Mouse (Mus musculus) hindbrain, embryonic 14.5 days (tissue): ENCODE measurements around the gene Slc26a1. TPM values are rescaled to one million over a fixed set of nuclear protein-coding genes. Genes with fewer than 3 reads are reported as not detected.

Experiments
- ATAC-seq: fragments of 200-750 bp; cut with Nextera tagmentation; 2 replicates; pipeline ENCODE4 v1.8.0; 2017; ENCODE audit warnings: moderate number of reproducible peaks, mild to moderate bottlenecking, moderate TSS enrichment, moderate library complexity; ENCODE audit not compliant: low FRiP score
- DNase-seq: peaks from one replicate; pipeline ENCODE4 v3.0.0-alpha.2; 2015; ENCODE audit warnings: low spot score
- H3K27ac ChIP-seq: fragments of 300-500 bp; sonication (generic); 2 replicates; pipeline ENCODE4 v1.5.1; 2014; ENCODE audit warnings: mild to moderate bottlenecking, moderate library complexity
- H3K27me3 ChIP-seq: fragments of 300-500 bp; sonication (generic); 2 replicates; pipeline ENCODE4 v1.6.1; 2014; ENCODE audit warnings: mild to moderate bottlenecking, low read length, mixed read lengths; ENCODE audit not compliant: control insufficient read depth, insufficient read depth
- H3K36me3 ChIP-seq: fragments of 300-500 bp; sonication (generic); replicated peaks from 2 replicates; pipeline ENCODE4 v1.6.1; 2014; ENCODE audit not compliant: control insufficient read depth, insufficient read depth
- H3K4me1 ChIP-seq: fragments of 300-500 bp; sonication (generic); replicated peaks from 2 replicates; pipeline ENCODE4 v1.6.1; 2014; ENCODE audit warnings: antibody characterized with exemption, low read length, mixed read lengths; ENCODE audit not compliant: control insufficient read depth, insufficient read depth
- H3K4me2 ChIP-seq: fragments of 300-500 bp; sonication (generic); replicated peaks from 2 replicates; pipeline ENCODE4 v1.6.1; 2014; ENCODE audit warnings: mild to moderate bottlenecking, moderate library complexity
- H3K4me3 ChIP-seq: fragments of 300-500 bp; sonication (generic); replicated peaks from 2 replicates; pipeline ENCODE4 v1.5.1; 2014; ENCODE audit warnings: mild to moderate bottlenecking, low read length
- H3K9ac ChIP-seq: fragments of 300-500 bp; sonication (generic); 2 replicates; pipeline ENCODE4 v1.6.1; 2014
- H3K9me3 ChIP-seq: fragments of 300-500 bp; sonication (generic); 2 replicates; pipeline ENCODE4 v1.6.1; 2016; ENCODE audit warnings: low read length; ENCODE audit not compliant: control insufficient read depth
- WGBS: fragments of 180-500 bp; shearing (Covaris S2); extraction: QIAGEN DNeasy Blood & Tissue Kit; methylation state at CpG from one replicate; pipeline ENCODE4 v1.1.7; 2014; 5-methylcytosine and 5-hydroxymethylcytosine counted together
- polyA plus RNA-seq: library from polyadenylated mRNA; unstranded; fragments of >200 nt; fragmentation: Nextera tagmentation; extraction: Ambion mirVana; gene quantifications from 2 replicates; pipeline ENCODE4 v1.2.1, GENCODE M21; 2014

The Slc26a1 gene
- polyA plus RNA-seq, 1 experiment from 2014 or later = 3.5 TPM

GRCm38 (mm10) chr5:108621870-108622269 is 53.5 kb downstream of the Slc26a1 start:
- Histone ChIP-seq H3K4me3 (no peak overlapping the region), H3K27ac (no peak overlapping the region), H3K4me2 (no peak overlapping the region), H3K36me3 (peaks cover 74% of the 10 kb centered on the region), H3K4me1 (no peaks in the 10 kb centered on the region), H3K27me3 (no peaks in the 10 kb centered on the region), H3K9me3 (no peaks in the 10 kb centered on the region), H3K9ac (no peak overlapping the region)
- ATAC-seq = no peak
- WGBS = 87% methylated on average over 2 of the region's 2 CpGs
- no peak for DNase-seq

Other genes starting within 250 kb of the Slc26a1 start
- 425 and 497 TPM in 2 replicates for gene Atp5k, start 241.1 kb downstream of the Slc26a1 start, polyA plus RNA-seq
- 0.08 TPM in 1 of 2 replicates, not detected in the other for gene Mfsd7a, start 226.7 kb downstream of the Slc26a1 start, polyA plus RNA-seq
- gene Pcgf3, start 214.3 kb downstream of the Slc26a1 start, polyA plus RNA-seq = 31.2 and 33.4 TPM in 2 replicates
- 169 and 208 TPM in 2 replicates for gene Cplx1, start 125.5 kb downstream of the Slc26a1 start, polyA plus RNA-seq
- 46.4 and 47.2 TPM in 2 replicates for gene Gak, start 45.8 kb downstream of the Slc26a1 start, polyA plus RNA-seq
- 27.2 and 29.7 TPM in 2 replicates for gene Tmem175, start 45.8 kb downstream of the Slc26a1 start, polyA plus RNA-seq
- 9.8 and 11.3 TPM in 2 replicates for gene Idua, start 15.2 kb downstream of the Slc26a1 start, polyA plus RNA-seq
- gene Dgkq, start 5.9 kb downstream of the Slc26a1 start, polyA plus RNA-seq = 25.3 and 28.4 TPM in 2 replicates
- 7.0 and 9.6 TPM in 2 replicates for gene Fgfrl1, start 16.8 kb upstream of the Slc26a1 start, polyA plus RNA-seq
- not detected in 2 replicates for gene Rnf212, start 99.4 kb upstream of the Slc26a1 start, polyA plus RNA-seq
- not detected in 2 replicates for gene Tmed11, start 119.8 kb upstream of the Slc26a1 start, polyA plus RNA-seq
- gene Vmn2r8, start 133.3 kb upstream of the Slc26a1 start, polyA plus RNA-seq = not detected in 2 replicates
- not detected in 2 replicates for gene Vmn2r9, start 177.0 kb upstream of the Slc26a1 start, polyA plus RNA-seq